Mouse (Mus musculus) olfactory bulb, adult 2 months (tissue): ENCODE measurements around the gene Ube3a.

ENCODE experiments used
- CTCF ChIP-seq: fragments of 200-500 bp; IDR thresholded peaks from 2 replicates; pipeline ENCODE4 v1.5.1; 2012; ENCODE audit warnings: low read depth, mild to moderate bottlenecking, low read length, moderate library complexity; ENCODE audit not compliant: insufficient read depth
- POLR2A ChIP-seq: fragments of 200-500 bp; IDR thresholded peaks from 2 replicates; pipeline ENCODE4 v1.6.1; 2012; ENCODE audit warnings: mild to moderate bottlenecking, low read depth, low read length, moderate library complexity; ENCODE audit not compliant: insufficient read depth

- TF ChIP-seq POLR2A (no peak), CTCF (no peak)
Measured at GRCm38 (mm10) chr7:59230768-59231167, 2.2 kb downstream of the Ube3a start.
